Mouse (Mus musculus) kidney, postnatal 14 days (tissue): ENCODE results near the gene Rhob.

Source experiments
- DNase-seq: peaks from one replicate; pipeline ENCODE4 v3.0.0; 2022; ENCODE audit warnings: mixed read lengths

The Rhob gene

GRCm38 (mm10) chr12:8502546-8502945, 2.7 kb upstream of the Rhob start:
- peak; percentile 78 for DNase-seq

GRCm38 (mm10) chr12:8501571-8502305, 1.9 kb upstream of the Rhob start:
- no peak for DNase-seq

GRCm38 (mm10) chr12:8500597-8501570, 1.1 kb upstream of the Rhob start:
- DNase-seq, result no peak

DNA sequence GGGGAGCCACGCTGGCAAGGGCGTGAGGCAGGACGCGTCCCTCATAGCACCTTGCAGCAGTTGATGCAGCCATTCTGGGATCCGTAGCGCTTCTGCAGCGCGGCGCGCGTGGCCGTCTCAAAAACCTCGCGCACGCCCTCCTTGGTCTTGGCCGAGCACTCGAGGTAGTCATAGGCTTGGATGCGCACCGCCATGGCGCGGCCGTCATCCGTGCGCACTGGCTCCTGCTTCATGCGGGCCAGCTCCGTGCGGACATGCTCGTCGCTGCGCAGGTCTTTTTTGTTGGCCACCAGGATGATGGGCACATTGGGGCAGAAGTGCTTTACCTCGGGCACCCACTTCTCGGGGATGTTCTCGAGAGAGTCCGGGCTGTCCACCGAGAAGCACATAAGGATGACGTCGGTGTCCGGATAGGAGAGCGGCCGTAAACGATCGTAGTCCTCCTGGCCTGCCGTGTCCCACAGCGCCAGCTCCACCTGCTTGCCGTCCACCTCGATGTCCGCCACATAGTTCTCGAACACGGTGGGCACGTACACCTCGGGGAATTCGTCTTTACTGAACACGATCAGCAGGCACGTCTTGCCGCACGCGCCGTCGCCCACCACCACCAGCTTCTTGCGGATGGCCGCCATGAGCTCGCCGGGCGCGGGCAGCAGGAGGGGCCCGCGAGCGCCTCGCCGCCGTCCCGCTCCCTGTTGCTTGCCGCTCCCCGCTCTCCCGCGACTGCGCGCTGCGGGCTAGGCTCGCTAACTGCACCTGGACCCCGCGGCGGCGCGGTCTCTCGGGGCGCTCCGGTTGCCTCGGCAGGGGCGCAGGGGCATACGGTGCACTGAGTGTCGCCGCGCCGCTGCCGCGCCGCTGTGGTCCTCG, 573 bp downstream of the Rhob start:
- peak; percentile 55 for DNase-seq

DNA sequence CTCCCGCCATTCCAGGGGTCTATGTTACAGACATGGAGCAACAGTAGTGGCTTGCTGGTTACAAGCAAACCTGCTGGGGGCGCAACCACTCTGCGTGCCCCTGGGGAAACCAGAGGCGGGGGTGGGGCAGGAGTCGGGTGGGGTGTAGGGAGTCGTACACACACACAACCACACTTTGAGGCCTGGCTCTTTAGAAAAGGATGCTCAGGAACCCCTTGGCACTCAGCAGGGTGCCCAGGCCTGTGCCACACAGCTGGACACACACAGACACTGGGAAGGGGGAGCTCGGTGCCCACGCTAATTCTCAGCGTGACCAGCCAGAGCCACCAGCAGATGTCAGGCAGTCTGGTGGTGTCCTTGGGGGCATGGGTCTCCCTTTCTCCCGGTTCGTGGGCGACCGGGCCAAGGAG, 1.2 kb downstream of the Rhob start:
- peak; percentile 40 for DNase-seq

- peak; percentile 47 for DNase-seq
These were observed 1.6 kb downstream of the Rhob start for GRCm38 (mm10) chr12:8498148-8498571.

GRCm38 (mm10) chr12:8497314-8497706, 2.5 kb downstream of the Rhob start:
- DNase-seq, result no peak

- no peak for DNase-seq
These were observed 3.0 kb downstream of the Rhob start for GRCm38 (mm10) chr12:8496679-8497313.

DNA sequence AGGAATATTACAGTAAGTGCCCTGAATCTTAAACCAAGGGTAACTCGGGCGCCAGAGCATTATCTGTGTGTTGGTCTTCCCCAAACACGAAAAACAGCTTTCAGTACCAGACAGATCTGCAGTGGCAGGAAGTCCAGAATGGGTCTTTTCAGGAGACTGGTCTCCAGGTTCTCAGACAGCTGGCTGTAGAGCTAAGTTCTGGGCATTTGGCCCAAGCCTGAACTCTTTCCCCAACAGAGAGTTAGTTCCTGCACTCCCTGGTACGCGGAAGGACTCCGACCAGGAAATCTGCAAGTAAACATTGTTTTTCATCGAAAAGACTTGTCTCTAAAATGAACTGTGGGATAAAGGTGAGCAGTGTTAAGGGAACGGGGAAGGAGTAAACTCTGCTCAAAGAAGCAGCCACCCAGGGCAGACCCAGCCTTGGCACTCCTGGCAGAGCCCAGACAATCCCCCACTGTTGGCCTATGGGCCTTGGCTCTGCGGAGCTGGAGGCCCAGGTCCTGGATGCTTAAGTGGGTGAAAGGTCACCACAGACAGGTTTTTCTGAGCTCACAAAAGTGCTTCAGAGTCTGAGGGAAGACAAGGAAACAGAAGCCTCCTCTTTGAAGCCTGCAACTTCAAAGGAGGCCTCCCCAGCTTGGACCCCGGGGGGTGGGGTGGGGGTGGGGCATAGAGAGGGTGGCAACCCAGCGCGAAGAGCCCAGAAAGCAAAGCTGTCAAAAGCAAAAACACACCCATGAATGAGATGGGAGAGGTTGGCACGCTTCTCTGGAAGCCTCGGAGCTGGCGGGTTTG, 3.7 kb downstream of the Rhob start:
- peak; percentile 77 for DNase-seq

DNA sequence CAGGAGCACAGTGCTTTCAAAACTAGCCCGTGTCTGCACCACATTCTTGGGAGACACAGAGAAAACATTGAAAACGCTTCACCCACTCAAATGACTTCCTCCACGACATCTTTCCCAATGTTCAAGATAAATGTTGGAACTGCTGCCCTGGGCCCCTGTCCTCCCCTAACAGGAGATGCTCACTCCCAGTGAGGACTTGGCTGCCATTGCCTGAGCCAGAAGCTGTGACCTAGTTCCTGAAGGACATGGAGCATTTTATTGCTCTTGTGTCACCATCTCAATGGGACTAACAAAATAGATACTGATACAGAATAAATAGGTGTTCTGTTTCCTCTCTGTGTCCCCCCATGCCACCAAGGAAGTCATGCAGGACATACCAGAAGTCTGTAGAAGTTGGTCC, 5.1 kb downstream of the Rhob start:
- no peak for DNase-seq

DNA sequence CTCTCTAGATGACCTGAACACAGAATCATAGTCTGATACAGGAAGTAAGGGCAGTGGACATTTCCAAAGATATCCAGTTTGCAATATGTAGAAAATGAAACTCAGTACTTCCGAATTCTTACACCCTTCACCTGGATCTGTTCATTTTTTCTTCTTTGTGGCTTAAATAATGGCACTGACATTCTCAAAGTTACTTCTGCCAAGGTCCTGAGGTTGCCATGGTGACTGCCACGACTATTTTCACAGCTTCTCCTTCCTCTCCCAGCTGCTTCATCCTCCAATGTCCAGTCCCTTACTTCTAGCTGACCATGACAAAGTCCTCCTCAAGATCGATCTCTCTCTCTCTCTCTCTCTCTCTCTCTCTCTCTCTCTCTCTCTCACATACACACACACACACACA, 6.4 kb downstream of the Rhob start:
- no peak for DNase-seq

DNA sequence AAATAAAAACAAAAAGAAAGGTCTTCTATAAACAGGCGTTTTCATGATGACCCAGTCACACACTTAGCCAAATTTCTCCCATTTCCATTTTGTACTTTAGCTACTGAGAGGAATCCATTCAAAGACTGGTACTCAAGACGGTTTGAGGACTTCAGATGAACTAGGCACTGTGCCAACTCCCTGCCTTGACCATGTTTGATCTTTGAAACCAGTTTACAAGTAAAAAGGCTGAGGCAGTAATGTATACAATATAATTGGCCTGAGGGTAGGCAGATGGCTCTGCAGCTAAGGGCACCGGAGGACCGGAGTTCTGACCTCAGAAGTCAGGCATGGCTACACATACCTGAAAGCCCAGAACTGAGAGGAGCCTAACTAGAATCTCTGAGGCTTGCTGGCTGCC, 10.7 kb downstream of the Rhob start:
- peak; percentile 56 for DNase-seq

DNA sequence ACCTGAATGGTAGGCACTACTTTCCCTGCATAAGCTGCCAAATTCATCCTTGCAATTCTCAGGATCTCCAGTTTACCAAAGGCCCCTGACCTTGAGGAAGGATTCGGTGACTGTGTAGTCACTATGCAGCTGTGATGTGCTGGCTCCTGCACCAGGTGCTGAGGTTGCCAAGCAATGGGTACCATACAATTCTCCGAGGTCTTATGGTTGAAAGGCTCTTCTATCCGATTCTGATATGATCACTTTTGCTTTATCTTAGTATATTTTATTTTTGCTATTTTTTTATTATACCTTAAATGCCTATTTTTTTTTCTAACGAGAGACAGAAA, 11.2 kb downstream of the Rhob start:
- no peak for DNase-seq

GRCm38 (mm10) chr12:8487959-8488651, 11.7 kb downstream of the Rhob start:
- peak; percentile 81 for DNase-seq

GRCm38 (mm10) chr12:8487281-8487680, 12.5 kb downstream of the Rhob start:
- no peak for DNase-seq

GRCm38 (mm10) chr12:8485247-8485646, 14.6 kb downstream of the Rhob start:
- no peak for DNase-seq

DNA sequence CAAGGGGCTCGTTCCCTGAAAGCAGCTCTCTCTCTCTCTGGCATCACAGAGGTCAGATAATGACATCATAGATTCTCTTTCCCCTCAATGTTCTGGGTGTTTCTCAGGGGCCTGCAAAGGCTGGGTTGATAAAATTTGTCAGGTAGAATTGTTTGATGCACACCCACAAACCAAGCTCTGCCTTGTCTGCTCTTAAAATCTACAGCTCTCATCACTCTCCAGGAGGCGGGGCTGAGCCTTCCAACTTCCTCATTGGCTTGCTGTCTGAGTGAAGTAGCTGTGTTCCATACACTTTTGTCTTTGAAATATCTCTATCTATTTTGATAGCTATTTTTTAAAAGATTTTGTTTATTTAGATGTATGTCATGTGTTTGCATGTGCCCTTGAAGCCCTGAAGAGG, 17.6 kb downstream of the Rhob start:
- DNase-seq, result no peak

DNA sequence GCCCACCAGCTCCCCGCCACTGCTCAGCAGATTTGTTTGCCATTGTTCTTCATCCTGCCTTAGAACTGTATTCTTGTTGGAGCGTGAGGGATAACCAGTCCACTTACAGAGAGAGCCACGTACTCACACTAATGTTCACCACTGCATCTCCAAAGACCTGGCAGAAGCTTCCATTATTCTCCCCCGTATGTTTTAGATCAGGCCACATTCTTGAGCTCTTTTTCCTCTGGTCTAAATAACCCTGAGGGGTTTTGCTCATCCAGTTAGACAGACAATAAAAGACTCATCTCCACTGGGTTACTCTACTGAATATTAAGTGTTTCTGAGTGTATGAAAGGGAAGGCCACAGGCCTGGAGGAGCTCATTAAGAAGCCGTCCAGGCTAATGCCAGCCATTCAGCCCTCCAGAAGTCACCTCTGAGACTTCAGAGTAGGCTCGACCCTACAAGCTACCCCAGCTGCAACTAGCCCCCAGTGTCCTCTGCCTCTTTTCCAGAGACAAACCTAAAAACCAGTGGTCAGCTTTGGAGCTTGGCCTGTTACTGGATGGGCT, 24.9 kb downstream of the Rhob start:
- DNase-seq, result no peak

- peak; percentile 43 for DNase-seq
These were observed 27.0 kb downstream of the Rhob start for GRCm38 (mm10) chr12:8472591-8473358.

DNA sequence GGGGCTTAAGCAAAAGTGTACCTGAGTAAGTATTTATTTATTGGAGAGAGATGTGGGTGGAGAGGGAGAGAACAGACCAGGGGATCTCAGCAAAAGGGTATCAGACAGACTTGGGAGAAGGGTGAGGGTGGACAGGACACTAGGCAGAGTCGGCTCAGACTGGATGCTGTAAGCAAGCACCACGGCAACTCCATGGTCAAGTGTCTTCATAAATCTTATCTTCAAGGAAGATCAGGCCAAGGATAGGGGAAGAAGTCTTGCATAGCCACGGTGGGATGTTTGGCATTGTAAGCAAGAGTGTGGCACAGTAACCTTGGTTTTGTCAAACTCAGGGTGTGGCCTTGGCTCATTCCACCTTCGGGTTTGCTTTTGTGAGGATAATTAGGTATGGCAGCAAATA, 27.8 kb downstream of the Rhob start:
- DNase-seq, result no peak
